Mouse (Mus musculus): ENCODE measurements at regions not wholly inside any gene's neighbourhood (a gene's known extent, or its start where the extent isn't known, plus 50 kb on each side); places are given as distances from the start of the nearest gene placed in this dataset.

DNA sequence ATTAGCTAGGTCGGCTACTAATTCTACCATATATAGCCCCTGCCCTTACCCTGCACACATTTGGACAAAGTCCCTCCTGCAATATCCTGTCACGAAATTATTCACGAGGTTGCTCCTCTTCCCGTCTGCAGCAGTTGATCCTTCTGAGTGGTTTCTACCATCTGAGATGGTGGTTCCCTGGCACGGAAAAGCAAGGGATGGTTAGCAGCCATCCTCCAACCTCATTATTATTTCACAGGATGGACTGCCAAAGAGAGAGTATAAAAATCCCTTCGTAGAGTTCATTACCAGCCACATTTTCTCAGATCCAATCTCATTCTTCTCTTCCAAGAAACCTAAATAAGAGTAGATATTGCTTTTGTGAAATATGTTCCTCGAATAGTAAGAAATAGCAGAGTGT, 272.2 kb downstream of the Spry2 start:
- TF ChIP-seq GATA1 (IDR thresholded peaks at IDR 0.05; ENCODE audit: low read length) (no peak), TAL1 (IDR thresholded peaks at IDR 0.05; ENCODE audit: low read length) (no peak)
